Mouse (Mus musculus) lung, postnatal 0 days (tissue): ENCODE measurements around the gene Nphp4. TPM values are rescaled to one million over a fixed set of nuclear protein-coding genes. Genes with fewer than 3 reads are reported as not detected.

Experiments used
- ATAC-seq: fragments of 200-750 bp; cut with Nextera tagmentation; 2 replicates; pipeline ENCODE4 v1.8.0; 2017; ENCODE audit warnings: moderate library complexity
- DNase-seq: peaks from one replicate; pipeline ENCODE4 v3.0.0-alpha.2; 2016; ENCODE audit warnings: low spot score
- H3K27ac ChIP-seq: fragments of 300-500 bp; sonication (generic); 2 replicates; pipeline ENCODE4 v1.5.1; 2014; ENCODE audit warnings: antibody characterized with exemption, mild to moderate bottlenecking, low read length, mixed read lengths
- H3K27me3 ChIP-seq: fragments of 300-500 bp; sonication (generic); replicated peaks from 2 replicates; pipeline ENCODE4 v1.6.1; 2014; ENCODE audit warnings: low read length, mixed read lengths; ENCODE audit not compliant: insufficient read depth
- H3K36me3 ChIP-seq: fragments of 300-500 bp; sonication (generic); 2 replicates; pipeline ENCODE4 v1.6.1; 2014; ENCODE audit warnings: low read length, mixed read lengths; ENCODE audit not compliant: insufficient read depth
- H3K4me1 ChIP-seq: fragments of 300-500 bp; sonication (generic); 2 replicates; pipeline ENCODE4 v1.6.1; 2014; ENCODE audit warnings: antibody characterized with exemption, low read depth, low read length, mixed read lengths; ENCODE audit not compliant: insufficient read depth
- H3K4me2 ChIP-seq: fragments of 300-500 bp; sonication (generic); replicated peaks from 2 replicates; pipeline ENCODE4 v1.6.1; 2014; ENCODE audit warnings: low read depth, mild to moderate bottlenecking, low read length, moderate library complexity, mixed read lengths
- H3K4me3 ChIP-seq: fragments of 300-500 bp; sonication (generic); 2 replicates; pipeline ENCODE4 v1.5.1; 2014; ENCODE audit warnings: low read depth, low read length
- H3K9ac ChIP-seq: fragments of 300-500 bp; sonication (generic); replicated peaks from 2 replicates; pipeline ENCODE4 v1.6.1; 2014; ENCODE audit warnings: low read depth, mild to moderate bottlenecking
- H3K9me3 ChIP-seq: fragments of 300-500 bp; sonication (generic); 2 replicates; pipeline ENCODE4 v1.6.1; 2016; ENCODE audit warnings: low read length, mixed read lengths
- CTCF ChIP-seq: IDR thresholded peaks from 2 replicates; pipeline ENCODE4 v1.5.1; 2016; ENCODE audit warnings: antibody characterized with exemption, mild to moderate bottlenecking
- EP300 ChIP-seq: IDR thresholded peaks from 2 replicates; pipeline ENCODE4 v1.6.1; 2016; ENCODE audit warnings: antibody characterized with exemption, mild to moderate bottlenecking, control low read depth
- WGBS: fragments of 180-500 bp; shearing (Covaris S2); extraction: QIAGEN DNeasy Blood & Tissue Kit; methylation state at CpG from one replicate; pipeline ENCODE4 v1.1.7; 2014; 5-methylcytosine and 5-hydroxymethylcytosine counted together
- polyA plus RNA-seq: library from polyadenylated mRNA; unstranded; fragments of >200 nt; fragmentation: Nextera tagmentation; extraction: Ambion mirVana; gene quantifications from 2 replicates; pipeline ENCODE4 v1.2.1, GENCODE M21; 2015

Nphp4 gene
- polyA plus RNA-seq, result 0.75 and 0.95 TPM in 2 replicates

GRCm38 (mm10) chr4:152476427-152477023, at the start of gene Nphp4:
Nphp4 (plus strand) TSS chr4:152476706.
- H3K4me2 ChIP-seq, result peak within 1 kb of the TSS; percentile 81
- 0 out of 2 replicates have a peak, but pooled peaks cover 3% of the 10 kb centered on the region for H3K4me1 ChIP-seq
- H3K27ac ChIP-seq, result no peak within 1 kb of the TSS
- peak within 1 kb of the TSS; percentile 77 for H3K4me3 ChIP-seq
- TF ChIP-seq CTCF (no peak), EP300 (no peak)
- H3K9ac ChIP-seq, result peak within 1 kb of the TSS; percentile 58; the same call in 1 of the 2 replicates
- H3K9me3 ChIP-seq, result 0 out of 2 replicates have a peak, but pooled peaks cover 3% of the 10 kb centered on the region
- H3K36me3 ChIP-seq, result no peaks in the 10 kb centered on the region
- DNase-seq (no peak), ATAC-seq (no peak)
- 4% methylated on average over 18 of the region's 18 CpGs for WGBS
- H3K27me3 ChIP-seq, result no peaks in the 10 kb centered on the region

DNA sequence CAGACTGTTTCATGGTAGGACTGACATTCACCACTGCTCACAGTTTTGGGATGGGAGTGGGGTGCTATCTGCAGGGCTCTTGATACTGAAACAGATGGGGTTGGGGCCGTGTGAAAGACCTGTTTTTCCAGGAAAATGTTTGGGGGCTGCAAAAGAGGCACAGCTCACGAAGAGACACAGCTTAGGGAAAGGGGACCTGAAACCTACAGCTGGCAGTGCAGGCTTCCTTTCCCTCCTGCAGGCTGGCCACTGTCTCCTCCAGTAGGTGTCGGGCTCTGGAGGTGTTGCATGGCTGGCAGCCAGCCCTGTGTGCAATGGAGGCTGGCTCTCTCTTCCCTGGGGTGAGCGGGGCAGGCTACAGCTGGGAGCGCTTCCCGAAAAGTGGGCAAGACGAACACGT, 48.2 kb upstream of the Nphp4 start:
- no peak for ATAC-seq

GRCm38 (mm10) chr4:152432308-152432707, 44.2 kb upstream of the Nphp4 start:
- Histone ChIP-seq H3K4me2 (no peak overlapping the region), H3K36me3 (no peaks in the 10 kb centered on the region), H3K27me3 (no peaks in the 10 kb centered on the region), H3K9ac (no peak overlapping the region), H3K27ac (no peak overlapping the region), H3K4me3 (no peak overlapping the region), H3K9me3 (no peaks in the 10 kb centered on the region), H3K4me1 (no peaks in the 10 kb centered on the region)
- TF ChIP-seq CTCF (peak; percentile 75), EP300 (no peak)
- DNase-seq (no peak), ATAC-seq (no peak)
- WGBS, result 59% methylated on average over 5 of the region's 5 CpGs

More for the DNA sequence above, 48.2 kb upstream of the Nphp4 start:
- H3K9me3 ChIP-seq, result no peaks in the 10 kb centered on the region
- WGBS, result 53% methylated on average over 8 of the region's 8 CpGs
- H3K4me3 ChIP-seq, result no peak overlapping the region
- H3K4me1 ChIP-seq, result no peaks in the 10 kb centered on the region
- no peak for DNase-seq
- no peaks in the 10 kb centered on the region for H3K27me3 ChIP-seq
- H3K4me2 ChIP-seq, result no peak overlapping the region
- no peak overlapping the region for H3K27ac ChIP-seq
- H3K9ac ChIP-seq, result no peak overlapping the region
- H3K36me3 ChIP-seq, result no peaks in the 10 kb centered on the region
- TF ChIP-seq EP300 (no peak), CTCF (no peak)

DNA sequence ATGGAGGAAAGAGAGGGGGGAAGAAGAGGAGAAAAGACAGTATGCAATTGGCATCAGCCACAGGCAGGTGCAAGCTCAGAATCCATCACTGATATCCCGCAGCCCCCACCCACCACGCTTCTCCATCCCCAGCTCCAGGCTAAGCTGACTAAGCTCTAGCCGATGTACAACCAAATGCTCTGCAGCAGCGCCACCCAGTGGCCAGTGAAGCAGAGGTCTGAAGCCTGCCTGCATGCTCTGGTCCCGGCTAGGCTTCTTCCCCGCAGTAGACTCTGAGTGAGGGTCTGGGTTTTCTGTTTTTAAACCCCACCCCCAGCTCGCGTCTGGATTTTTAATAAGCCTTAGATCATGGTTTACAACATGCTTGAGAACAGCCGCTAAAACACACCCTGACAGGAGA, 41.7 kb upstream of the Nphp4 start:
- DNase-seq, result peak; percentile 84
- 3% methylated on average over 9 of the region's 9 CpGs for WGBS
- Histone ChIP-seq H3K27me3 (no peaks in the 10 kb centered on the region), H3K4me2 (0 out of 2 replicates have a peak overlapping the region, but pooled peaks have one; percentile 5), H3K36me3 (no peaks in the 10 kb centered on the region), H3K9ac (no peak overlapping the region), H3K9me3 (no peaks in the 10 kb centered on the region), H3K4me3 (no peak overlapping the region), H3K4me1 (no peaks in the 10 kb centered on the region), H3K27ac (no peak overlapping the region)
- no peak for TF ChIP-seq EP300
- TF ChIP-seq CTCF, result peak; percentile 86
- peak; percentile 85 for ATAC-seq

DNA sequence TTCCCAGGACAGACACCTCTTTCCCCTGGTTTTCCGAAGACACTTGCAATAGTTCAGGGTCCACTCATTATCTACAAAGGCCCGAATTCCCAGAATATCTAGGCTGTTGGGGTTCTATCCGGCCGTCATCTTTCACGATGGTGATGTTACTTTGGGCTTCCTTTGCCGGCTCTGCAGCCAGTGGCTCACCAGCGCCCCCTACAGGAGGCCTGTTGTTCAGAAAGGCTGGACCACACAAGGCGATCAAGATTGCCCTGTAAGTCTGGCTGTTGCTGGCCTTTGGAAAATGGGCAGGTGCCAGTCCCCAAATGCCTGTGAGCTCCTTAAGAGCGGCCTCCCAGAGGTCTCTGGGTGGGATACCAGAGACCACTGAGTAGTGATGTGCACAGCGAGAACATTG, 41.3 kb upstream of the Nphp4 start:
- Histone ChIP-seq H3K4me3 (no peak overlapping the region), H3K9ac (no peak overlapping the region), H3K4me1 (no peaks in the 10 kb centered on the region), H3K4me2 (0 out of 2 replicates have a peak overlapping the region, but pooled peaks have one; percentile 5), H3K27me3 (no peaks in the 10 kb centered on the region), H3K9me3 (no peaks in the 10 kb centered on the region), H3K27ac (no peak overlapping the region), H3K36me3 (no peaks in the 10 kb centered on the region)
- DNase-seq, result peak; percentile 65
- WGBS, result 13% methylated on average over 10 of the region's 10 CpGs
- ATAC-seq, result peak; percentile 67
- TF ChIP-seq EP300 (no peak), CTCF (peak; percentile 85)

- Histone ChIP-seq H3K9ac (no peak overlapping the region), H3K4me1 (no peaks in the 10 kb centered on the region), H3K27ac (no peak overlapping the region), H3K4me2 (no peak overlapping the region), H3K9me3 (no peaks in the 10 kb centered on the region), H3K36me3 (no peaks in the 10 kb centered on the region), H3K27me3 (no peaks in the 10 kb centered on the region), H3K4me3 (no peak overlapping the region)
- WGBS, result 59% methylated on average over 9 of the region's 9 CpGs
- no peak for ATAC-seq
- TF ChIP-seq EP300, result no peak
- TF ChIP-seq CTCF, result peak; percentile 24; the same call in 1 of the 2 replicates
- no peak for DNase-seq
These were observed 35.6 kb upstream of the Nphp4 start for GRCm38 (mm10) chr4:152440882-152441281.

- no peak for ATAC-seq
- no peak overlapping the region for H3K9ac ChIP-seq
- H3K27ac ChIP-seq, result no peak overlapping the region
- no peak for DNase-seq
- H3K27me3 ChIP-seq, result no peaks in the 10 kb centered on the region
- no peaks in the 10 kb centered on the region for H3K4me1 ChIP-seq
- no peak overlapping the region for H3K4me3 ChIP-seq
- 43% methylated on average over 9 of the region's 9 CpGs for WGBS
- no peaks in the 10 kb centered on the region for H3K9me3 ChIP-seq
- H3K4me2 ChIP-seq, result no peak overlapping the region
- TF ChIP-seq CTCF (no peak), EP300 (no peak)
- H3K36me3 ChIP-seq, result no peaks in the 10 kb centered on the region
These were observed 35.0 kb upstream of the Nphp4 start for GRCm38 (mm10) chr4:152441536-152441935.
